Comparison of ENCODE assay signal across 15 mouse cellular contexts in genomic region chr5:143943231-143944125, GRCm38 (mm10). TPM values are rescaled to one million over a fixed set of nuclear protein-coding genes. Genes with fewer than 3 reads are reported as not detected.
A peak's percentile ranks its signal among the peaks of the same experiment; 100 is the strongest.
DNase-seq lines count a peak whose midpoint lies in the region; ATAC-seq and TF ChIP-seq lines count a peak whose summit lies in the region.
"Had no signal": no experiment of that assay in that cellular context is flagged by ENCODE, and none has a peak within 500 bp of the region (broad histone marks: within the 10 kb centered on the region; RNA-seq: fewer than 3 reads in every experiment).

No protein-coding gene starts in this region.

- H3K4me1 ChIP-seq in heart, embryonic 10.5 days: peaks cover 3% of the 10 kb centered on the region; the same call in 1 of the 2 replicates
- no peaks in the 10 kb centered on the region for H3K4me1 ChIP-seq in intestine, postnatal 0 days (replicated peaks; ENCODE audit: control insufficient read depth, insufficient read depth, low read length)
- no peaks in the 10 kb centered on the region for H3K4me1 ChIP-seq in midbrain, embryonic 13.5 days (replicated peaks)
- H3K4me1 ChIP-seq: heart, embryonic 15.5 days had no signal

- H3K4me3 ChIP-seq in heart, embryonic 10.5 days: no peak overlapping the region
- no peak overlapping the region for H3K4me3 ChIP-seq in intestine, postnatal 0 days (ENCODE audit: low read depth, low read length)
- no peak overlapping the region for H3K4me3 ChIP-seq in midbrain, embryonic 13.5 days (replicated peaks)
- H3K4me3 ChIP-seq: heart, embryonic 15.5 days; myocyte had no signal

- no peak for TF ChIP-seq CTCF in intestine, postnatal 0 days (IDR thresholded peaks at IDR 0.05; ENCODE audit: low read depth)

- no peak overlapping the region for H3K4me2 ChIP-seq in intestine, postnatal 0 days (replicated peaks; ENCODE audit: low read depth)
- no peak overlapping the region for H3K4me2 ChIP-seq in midbrain, embryonic 13.5 days (replicated peaks)
- H3K4me2 ChIP-seq: heart, embryonic 15.5 days had no signal

- H3K36me3 ChIP-seq in heart, embryonic 10.5 days: no peaks in the 10 kb centered on the region
- H3K36me3 ChIP-seq in intestine, postnatal 0 days (ENCODE audit: control insufficient read depth, insufficient read depth): no peaks in the 10 kb centered on the region
- 0 out of 2 replicates have a peak, but pooled peaks cover 2% of the 10 kb centered on the region for H3K36me3 ChIP-seq in midbrain, embryonic 13.5 days
- H3K36me3 ChIP-seq: heart, embryonic 15.5 days had no signal

- no peak overlapping the region for H3K9ac ChIP-seq in intestine, postnatal 0 days (ENCODE audit: low read depth, low read length)
- H3K9ac ChIP-seq in midbrain, embryonic 13.5 days (replicated peaks): no peak overlapping the region
- H3K9ac ChIP-seq: heart, embryonic 15.5 days; liver, embryonic 14.5 days had no signal

- intact Hi-C loops in heart, postnatal 14 days (cut with DNase I): no loop called here
- intact Hi-C loops in gastrocnemius, postnatal 36 days (cut with DNase I): no loop called here

- H3K27me3 ChIP-seq in heart, embryonic 10.5 days (ENCODE audit: insufficient read depth, poor library complexity, severe bottlenecking): no peaks in the 10 kb centered on the region
- H3K27me3 ChIP-seq in intestine, postnatal 0 days (replicated peaks; ENCODE audit: control insufficient read depth, insufficient read depth, low read length): no peaks in the 10 kb centered on the region
- no peaks in the 10 kb centered on the region for H3K27me3 ChIP-seq in midbrain, embryonic 13.5 days
- H3K27me3 ChIP-seq: heart, embryonic 15.5 days had no signal

- no peak overlapping the region for H3K27ac ChIP-seq in heart, embryonic 10.5 days
- H3K27ac ChIP-seq in intestine, postnatal 0 days (ENCODE audit: low read depth, low read length): no peak overlapping the region
- H3K27ac ChIP-seq in midbrain, embryonic 13.5 days: no peak overlapping the region
- H3K27ac ChIP-seq: heart, embryonic 15.5 days; liver, embryonic 14.5 days had no signal

- 85% methylated on average over 14 of the region's 14 CpGs for WGBS in heart, embryonic 10.5 days
- WGBS in intestine, postnatal 0 days: 77% methylated on average over 14 of the region's 14 CpGs
- WGBS in midbrain, embryonic 13.5 days: 90% methylated on average over 14 of the region's 14 CpGs

- DNase-seq in heart, embryonic 10.5 days (ENCODE audit: low spot score): peak; percentile 68
- no peak for DNase-seq in heart, postnatal 14 days
- DNase-seq in layer of hippocampus, adult 11-12 months (ENCODE audit: low spot score): peak; percentile 85
- peak; percentile 74 to 91 for DNase-seq in left cerebral cortex, adult 9 months (ENCODE audit: low spot score in 2 of 2)
- DNase-seq in telencephalon, adult 2 months (ENCODE audit: low read depth, low spot score): peak; percentile 98
- no peak for DNase-seq in gastrocnemius, postnatal 36 days
- DNase-seq: cerebellum, adult 11-12 months; kidney, postnatal 36 days had no signal

- H3K9me3 ChIP-seq in heart, embryonic 10.5 days: no peaks in the 10 kb centered on the region
- H3K9me3 ChIP-seq in intestine, postnatal 0 days (ENCODE audit: control insufficient read depth): no peaks in the 10 kb centered on the region
- H3K9me3 ChIP-seq in midbrain, embryonic 13.5 days: no peaks in the 10 kb centered on the region; the same call in 1 of the 2 replicates
- H3K9me3 ChIP-seq: heart, embryonic 15.5 days had no signal

- no peak for ATAC-seq in intestine, postnatal 0 days
- ATAC-seq in midbrain, embryonic 13.5 days: no peak

RNA-seq across cellular contexts. Expression of gene Rsph10b, which starts 10.6 kb away (rescaled TPM):
- polyA plus RNA-seq in heart, embryonic 10.5 days (2016; fragmentation: Nextera tagmentation; extraction: Ambion mirVana): 0.46 and 1.1 TPM in 2 replicates
- total RNA-seq in heart, postnatal 14 days (2021): under 1 TPM; 0.34 to 0.53 TPM
- polyA plus RNA-seq in intestine, postnatal 0 days (2015; fragmentation: Nextera tagmentation; extraction: Ambion mirVana): 0.86 and 1.5 TPM in 2 replicates
- total RNA-seq in gastrocnemius, postnatal 36 days (2021): under 1 TPM; 0.59 to 0.89 TPM
- 2.2 and 2.4 TPM in 2 replicates for polyA plus RNA-seq in midbrain, embryonic 13.5 days (2015; fragmentation: Nextera tagmentation; extraction: Ambion mirVana)
- polyA plus RNA-seq: myocyte had no signal

RNA-seq across cellular contexts. Expression of gene Gm42421, which starts 15.5 kb away (rescaled TPM):
- polyA plus RNA-seq in heart, embryonic 10.5 days (2016; fragmentation: Nextera tagmentation; extraction: Ambion mirVana): 0.67 and 1.3 TPM in 2 replicates
- under 1 TPM in 1 of 2 experiments, not detected in 1; 0.50 TPM for total RNA-seq in heart, postnatal 14 days (2021)
- polyA plus RNA-seq in intestine, postnatal 0 days (2015; fragmentation: Nextera tagmentation; extraction: Ambion mirVana): 0.26 TPM in 1 of 2 replicates, not detected in the other
- under 1 TPM in 1 of 2 experiments, not detected in 1; 0.89 TPM for total RNA-seq in gastrocnemius, postnatal 36 days (2021)
- 1.4 and 2.3 TPM in 2 replicates for polyA plus RNA-seq in midbrain, embryonic 13.5 days (2015; fragmentation: Nextera tagmentation; extraction: Ambion mirVana)
- total RNA-seq: gastrocnemius, adult 18-20 months had no signal

RNA-seq across cellular contexts. Expression of gene Pms2, which starts 33.7 kb away (rescaled TPM):
- polyA plus RNA-seq in heart, embryonic 10.5 days (2016; fragmentation: Nextera tagmentation; extraction: Ambion mirVana): 28.3 and 33.9 TPM in 2 replicates
- 1 to 10 TPM; 5.6 to 7.6 TPM for total RNA-seq in heart, postnatal 14 days (2021)
- polyA plus RNA-seq in intestine, postnatal 0 days (2015; fragmentation: Nextera tagmentation; extraction: Ambion mirVana): 6.4 and 6.8 TPM in 2 replicates
- 1 to 10 TPM; 4.4 to 4.5 TPM for total RNA-seq in gastrocnemius, postnatal 36 days (2021)
- polyA plus RNA-seq in midbrain, embryonic 13.5 days (2015; fragmentation: Nextera tagmentation; extraction: Ambion mirVana): 26.1 and 28.2 TPM in 2 replicates

RNA-seq across cellular contexts. Expression of gene Aimp2, which starts 33.8 kb away (rescaled TPM):
- polyA plus RNA-seq in heart, embryonic 10.5 days (2016; fragmentation: Nextera tagmentation; extraction: Ambion mirVana): 117 and 127 TPM in 2 replicates
- total RNA-seq in heart, postnatal 14 days (2021): 10 to 100 TPM; 31.5 to 35.7 TPM
- polyA plus RNA-seq in intestine, postnatal 0 days (2015; fragmentation: Nextera tagmentation; extraction: Ambion mirVana): 58.8 TPM in 2 replicates
- 100 to 1,000 TPM; 125 to 170 TPM for total RNA-seq in gastrocnemius, postnatal 36 days (2021)
- polyA plus RNA-seq in midbrain, embryonic 13.5 days (2015; fragmentation: Nextera tagmentation; extraction: Ambion mirVana): 82.0 and 82.6 TPM in 2 replicates

RNA-seq across cellular contexts. Expression of gene Ankrd61, which starts 46.0 kb away (rescaled TPM):
- polyA plus RNA-seq in heart, embryonic 10.5 days (2016; fragmentation: Nextera tagmentation; extraction: Ambion mirVana): 0.16 and 0.26 TPM in 2 replicates
- not detected for total RNA-seq in heart, postnatal 14 days (2021)
- not detected in 2 replicates for polyA plus RNA-seq in intestine, postnatal 0 days (2015; fragmentation: Nextera tagmentation; extraction: Ambion mirVana)
- total RNA-seq in gastrocnemius, postnatal 36 days (2021): not detected
- polyA plus RNA-seq in midbrain, embryonic 13.5 days (2015; fragmentation: Nextera tagmentation; extraction: Ambion mirVana): 0.43 and 0.59 TPM in 2 replicates
- total RNA-seq: gastrocnemius, adult 18-20 months; megakaryocyte progenitor cell, adult 5-6 weeks had no signal

Comparison
In these comparisons a context has a peak if more than half of its experiments do, and no peak if none do; other contexts are left out.
1. DNase-seq: peak in heart, embryonic 10.5 days (single experiment), layer of hippocampus, adult 11-12 months (single experiment), left cerebral cortex, adult 9 months (2 of 2) and telencephalon, adult 2 months (single experiment); none in heart, postnatal 14 days (0 of 2) and gastrocnemius, postnatal 36 days (0 of 2).